Mouse (Mus musculus) lung, postnatal 4 days (tissue): ENCODE data around the gene Kl.

Experiments
- DNase-seq, 2 experiments: peaks; one replicate each; pipeline ENCODE4 v3.0.0; 2021

Gene Kl

DNA sequence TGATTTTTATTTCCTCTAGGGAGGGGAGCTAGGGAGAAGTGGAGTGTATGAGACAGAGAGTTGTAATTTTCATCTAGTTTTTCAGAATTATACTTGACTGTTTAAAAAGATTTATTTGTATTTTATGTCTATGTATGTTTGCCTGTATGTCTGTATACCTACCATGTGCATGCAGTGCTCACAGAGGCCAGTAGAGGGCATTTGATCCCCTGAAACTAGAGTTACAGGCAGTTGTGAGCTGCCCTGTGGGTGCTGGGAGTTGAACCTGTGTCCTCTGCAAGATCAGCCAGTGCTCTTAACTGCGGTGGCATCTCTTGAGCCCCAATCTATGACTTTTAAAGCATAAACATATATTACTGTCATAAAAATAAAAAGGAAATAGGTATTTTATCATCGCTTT lies 15.5 kb downstream of the Kl start:
- DNase-seq: no peak

DNA sequence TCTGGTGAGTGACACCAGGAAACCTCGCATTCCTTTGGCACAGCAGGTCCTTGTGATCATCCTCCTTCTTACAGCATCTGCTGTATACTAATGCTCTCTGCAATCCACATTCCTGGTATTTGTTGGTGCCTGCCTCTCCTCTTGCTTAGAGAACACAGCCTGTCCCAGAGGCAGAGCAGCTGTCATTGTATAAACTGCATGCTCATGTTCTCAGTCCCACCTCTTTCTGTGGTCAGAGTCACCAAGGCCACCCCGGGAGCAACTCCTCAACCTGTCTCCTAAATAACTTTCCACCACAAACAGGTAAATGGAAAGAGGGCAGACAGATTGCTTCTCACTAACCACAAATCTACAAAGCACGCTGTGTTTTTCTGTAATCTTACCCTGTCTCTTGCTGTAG lies 18.1 kb downstream of the Kl start:
- DNase-seq: no peak

- no peak for DNase-seq
Measured at GRCm38 (mm10) chr5:150971126-150971525, 18.7 kb downstream of the Kl start.

GRCm38 (mm10) chr5:150974226-150974625 lies 21.8 kb downstream of the Kl start:
- no peak for DNase-seq

DNA sequence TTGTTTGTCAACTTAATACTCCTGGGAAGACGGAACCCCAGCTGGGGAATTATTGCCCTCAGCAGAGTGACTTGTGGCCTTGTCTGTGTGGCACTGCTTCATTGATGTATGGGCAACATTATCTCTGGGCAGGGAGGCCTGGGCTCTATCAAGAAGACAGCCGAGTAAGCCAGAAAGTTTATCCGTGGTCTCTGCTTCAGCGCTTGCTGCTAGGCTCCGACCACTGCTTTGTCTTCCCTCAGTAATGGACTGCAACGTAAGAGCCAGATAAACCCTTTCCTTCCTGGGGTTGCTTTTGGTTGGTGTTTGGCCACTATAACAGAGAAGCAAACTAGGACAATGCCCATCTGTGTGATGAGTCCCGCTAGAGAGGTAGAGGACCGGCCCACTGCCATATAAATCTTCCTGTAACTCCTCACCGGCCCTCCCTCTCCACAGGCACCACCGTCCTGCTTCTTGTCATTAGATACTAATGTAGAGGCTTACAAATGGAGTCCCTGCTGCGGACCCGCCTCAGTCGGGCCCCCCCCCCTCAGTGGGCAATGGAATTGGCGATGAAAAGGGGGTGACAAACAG lies 25.1 kb downstream of the Kl start:
- DNase-seq: no peak

GRCm38 (mm10) chr5:150979341-150980136 lies 27.1 kb downstream of the Kl start:
- DNase-seq: no peak

- DNase-seq: no peak
Measured at GRCm38 (mm10) chr5:150982082-150982481, 29.7 kb downstream of the Kl start.

- DNase-seq: no peak
Measured at GRCm38 (mm10) chr5:150994096-150994495, 41.7 kb downstream of the Kl start.

- DNase-seq: no peak
Measured at GRCm38 (mm10) chr5:150996586-150996985, 44.2 kb downstream of the Kl start.

GRCm38 (mm10) chr5:151001111-151001510 lies 48.7 kb downstream of the Kl start:
- no peak for DNase-seq

DNA sequence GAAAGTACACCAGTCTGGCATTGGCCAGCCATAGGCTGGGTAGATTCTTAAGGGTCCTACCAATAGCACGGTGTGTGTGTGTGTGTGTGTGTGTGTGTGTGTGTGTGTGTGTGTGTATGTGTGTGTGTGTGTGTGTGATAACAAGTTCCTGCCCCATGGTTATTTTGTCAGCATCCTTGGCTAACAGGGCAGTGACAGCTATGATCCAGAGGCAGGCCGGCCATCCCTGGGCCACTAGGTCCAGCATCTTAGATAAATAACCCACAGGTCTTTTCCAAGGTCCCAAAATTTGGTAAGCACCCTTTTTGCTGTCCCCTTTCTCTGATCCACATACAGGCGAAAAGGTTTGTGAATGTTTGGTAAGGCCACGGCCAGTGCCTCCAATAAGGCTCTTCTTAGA lies 49.6 kb downstream of the Kl start:
- DNase-seq: no peak

GRCm38 (mm10) chr5:151004216-151004755 lies 51.9 kb downstream of the Kl start:
- DNase-seq: no peak

- DNase-seq: no peak
Measured at GRCm38 (mm10) chr5:151018450-151018849, 66.0 kb downstream of the Kl start.

DNA sequence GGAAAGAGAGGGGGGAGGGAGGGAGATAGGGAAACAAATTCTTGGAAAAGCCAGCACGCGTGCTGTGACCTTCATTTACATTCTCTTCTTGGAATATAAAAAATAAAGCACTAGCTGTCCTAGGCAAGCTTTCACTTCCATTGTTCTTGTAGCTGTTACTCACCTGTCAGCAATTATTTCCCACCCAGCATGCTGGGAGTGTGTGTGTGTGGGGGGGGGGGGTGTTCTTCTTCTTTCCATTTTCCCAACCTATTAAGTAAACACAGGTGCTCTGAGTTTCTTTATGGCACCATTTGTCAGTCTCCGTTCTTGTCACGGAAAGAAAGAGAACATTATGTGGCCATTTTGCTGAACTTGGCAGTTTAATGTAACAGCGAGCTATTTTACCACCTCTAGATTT lies 66.6 kb downstream of the Kl start:
- no peak for DNase-seq

DNA sequence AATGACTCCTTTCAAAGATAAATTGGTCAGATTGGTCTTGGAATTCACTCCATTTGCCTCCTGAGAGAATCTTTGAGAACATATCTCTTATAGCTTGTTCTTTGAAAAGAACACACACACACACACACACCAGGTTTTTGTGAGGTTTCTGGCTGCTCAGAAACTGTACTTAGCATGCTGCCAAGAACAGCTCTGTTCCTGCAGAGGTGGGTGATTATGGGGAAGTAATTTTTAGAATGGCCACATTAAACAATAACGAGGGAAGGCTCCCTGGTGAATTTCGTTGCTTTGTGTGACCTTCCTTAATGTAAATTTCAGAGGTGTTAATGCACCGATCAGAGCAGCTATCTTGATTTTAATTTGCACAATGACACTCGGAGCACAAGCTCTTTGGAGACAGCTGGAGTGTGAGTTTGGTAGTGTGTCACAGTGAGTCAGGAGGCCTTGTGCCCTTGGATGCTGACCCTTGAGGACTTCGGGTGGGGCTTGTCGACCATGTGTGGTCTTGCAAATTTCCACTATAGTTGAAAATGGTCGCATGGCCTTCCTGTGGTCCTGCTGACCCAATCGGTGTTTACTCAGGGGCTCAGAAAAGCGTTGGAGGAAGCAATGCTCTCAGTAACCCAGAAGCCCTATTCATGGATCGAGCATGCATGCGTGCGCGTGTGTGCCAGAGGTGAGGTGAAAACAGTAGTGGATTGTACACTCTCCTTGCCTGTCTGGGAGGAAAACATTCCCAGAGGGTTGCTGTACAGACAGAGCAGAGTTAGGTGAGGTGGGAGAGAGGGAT lies 67.8 kb downstream of the Kl start:
- no peak for DNase-seq

- DNase-seq: peak in 1 of 2 experiments; percentile 32
Measured at GRCm38 (mm10) chr5:151020831-151021230, 68.4 kb downstream of the Kl start.

DNA sequence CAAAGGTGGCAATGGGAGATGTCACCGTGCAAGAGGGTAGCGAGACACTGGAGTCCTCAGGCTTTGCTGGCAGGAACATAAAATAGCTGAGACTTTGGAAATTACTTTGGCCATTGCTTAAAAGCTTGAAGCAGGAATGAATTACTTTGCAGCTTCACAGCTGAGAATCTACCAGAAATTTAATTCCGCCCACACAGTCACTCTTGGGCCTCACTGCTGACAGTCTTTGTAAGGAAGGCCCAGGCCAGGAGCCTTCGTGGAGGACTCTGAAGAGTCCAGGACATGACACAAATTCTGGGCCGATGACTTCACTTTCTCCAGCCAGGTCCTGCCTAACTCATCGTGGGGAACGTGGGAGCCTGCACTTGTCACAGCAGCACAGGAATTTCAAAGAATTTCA lies 69.6 kb downstream of the Kl start:
- DNase-seq: no peak

DNA sequence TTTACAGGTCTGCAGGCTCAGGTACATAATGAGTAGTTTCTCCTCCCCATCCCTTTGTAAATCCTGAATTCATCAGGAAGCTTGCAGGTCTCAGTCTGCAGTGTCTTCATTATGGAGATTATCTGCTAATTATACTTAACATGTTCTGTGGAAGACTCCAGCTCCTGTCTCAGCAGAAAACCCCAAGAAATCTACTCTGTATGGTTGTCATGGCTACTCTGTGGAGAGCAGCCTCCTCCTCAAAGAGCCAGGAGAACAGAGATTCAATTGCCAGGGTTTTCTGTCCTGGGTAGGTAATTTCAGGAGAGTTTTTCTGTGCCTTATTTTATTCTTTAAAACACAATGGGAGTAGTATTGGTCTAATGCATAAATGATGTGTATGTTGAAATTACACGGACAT lies 70.5 kb downstream of the Kl start:
- no peak for DNase-seq

- peak; percentile 28 to 42 for DNase-seq
Measured at GRCm38 (mm10) chr5:151023461-151023860, 71.1 kb downstream of the Kl start.

GRCm38 (mm10) chr5:151024483-151024882 lies 72.1 kb downstream of the Kl start:
- no peak for DNase-seq

- no peak for DNase-seq
Measured at GRCm38 (mm10) chr5:151026069-151026468, 73.7 kb downstream of the Kl start.

DNA sequence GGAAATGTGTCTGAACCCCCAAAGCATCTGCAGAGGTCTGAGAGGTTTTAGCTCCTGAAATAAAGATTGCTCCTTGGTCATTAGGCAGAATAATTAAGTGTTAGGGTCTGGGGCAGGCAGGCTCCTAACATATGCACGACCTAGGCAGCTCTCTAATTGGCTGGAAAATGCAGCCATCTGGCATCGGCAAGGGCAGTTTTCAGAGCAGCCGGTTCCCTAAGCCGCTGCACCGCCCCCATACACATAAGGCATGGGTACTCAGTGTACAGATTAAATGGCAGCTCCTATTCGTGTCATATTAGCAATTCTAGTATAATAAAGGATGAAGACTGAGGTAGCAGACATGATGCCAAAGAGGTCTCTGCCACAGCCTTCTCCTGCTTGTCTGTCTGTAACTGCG lies 74.8 kb downstream of the Kl start:
- DNase-seq: no peak

- no peak for DNase-seq
Measured at GRCm38 (mm10) chr5:151028906-151029305, 76.5 kb downstream of the Kl start.
